ENCODE assay signal across 12 mouse cellular contexts in the genomic region with DNA sequence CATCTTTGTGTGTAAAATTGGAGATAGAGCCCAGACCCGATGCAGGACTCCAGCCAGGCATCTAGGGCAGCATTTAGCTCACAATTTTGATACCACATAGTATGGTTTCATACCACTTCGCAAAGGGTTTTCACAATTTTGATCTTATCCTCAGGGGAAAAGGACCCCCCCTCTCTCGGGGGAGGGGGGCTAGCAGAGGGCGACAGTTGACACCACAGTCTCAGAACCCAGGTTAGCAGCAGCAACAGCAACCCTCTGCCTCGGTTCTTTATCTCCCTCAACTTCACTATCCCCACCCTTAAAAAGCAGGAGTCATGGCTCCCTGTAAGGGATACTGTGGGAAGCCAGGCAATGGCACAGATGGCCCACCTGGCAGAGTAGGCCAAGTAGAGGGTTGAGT. TPM values are rescaled to one million over a fixed set of nuclear protein-coding genes. Genes with fewer than 3 reads are reported as not detected.
A peak's percentile ranks its signal among the peaks of the same experiment; 100 is the strongest.
DNase-seq lines count a peak whose midpoint lies in the region; ATAC-seq and TF ChIP-seq lines count a peak whose summit lies in the region.
"Had no signal": no experiment of that assay in that cellular context is flagged by ENCODE, and none has a peak within 500 bp of the region (broad histone marks: within the 10 kb centered on the region; RNA-seq: fewer than 3 reads in every experiment).

No protein-coding gene starts in this region.

- H3K27ac ChIP-seq in heart, embryonic 12.5 days (ENCODE audit: poor library complexity, severe bottlenecking), result no peak overlapping the region
- H3K27ac ChIP-seq in lung, embryonic 14.5 days (ENCODE audit: low read depth), result peak overlapping the region; percentile 51; the same call in 1 of the 2 replicates
- 0 out of 2 replicates have a peak overlapping the region, but pooled peaks have one; percentile 1 for H3K27ac ChIP-seq in embryonic fibroblast, embryonic 13.5 days (ENCODE audit: insufficient read depth, low read length)
- peak overlapping the region; percentile 36 for H3K27ac ChIP-seq in liver, embryonic 16.5 days (ENCODE audit: low read length)
- H3K27ac ChIP-seq: forebrain, embryonic 12.5 days had no signal

- DNase-seq in heart, postnatal 10 days, result no peak
- DNase-seq in lung, embryonic 14.5 days, result no peak
- DNase-seq in lung, postnatal 36 days, result no peak
- DNase-seq in spleen, postnatal 10 days (ENCODE audit: low spot score in 2 of 2), result no peak
- DNase-seq in ovary, adult 18-20 months (ENCODE audit: low spot score), result no peak
- DNase-seq: cerebellum, adult 11-12 months had no signal

- H3K9me3 ChIP-seq in heart, embryonic 12.5 days (replicated peaks), result no peaks in the 10 kb centered on the region
- no peaks in the 10 kb centered on the region for H3K9me3 ChIP-seq in lung, embryonic 14.5 days (ENCODE audit: low read depth, low read length)
- H3K9me3 ChIP-seq in liver, embryonic 16.5 days (replicated peaks; ENCODE audit: control insufficient read depth, low read length), result no peaks in the 10 kb centered on the region
- H3K9me3 ChIP-seq: forebrain, embryonic 12.5 days had no signal

- no peak for TF ChIP-seq CTCF in lung, embryonic 14.5 days (IDR thresholded peaks at IDR 0.05; ENCODE audit: low read depth)
- TF ChIP-seq CTCF in embryonic fibroblast, embryonic 13.5 days (IDR thresholded peaks at IDR 0.05; ENCODE audit: borderline replicate concordance, insufficient read depth, low read length), result no peak

- peaks cover 48% of the 10 kb centered on the region for H3K4me1 ChIP-seq in heart, embryonic 12.5 days (replicated peaks)
- H3K4me1 ChIP-seq in lung, embryonic 14.5 days (ENCODE audit: insufficient read depth), result 0 out of 2 replicates have a peak, but pooled peaks cover 7% of the 10 kb centered on the region
- H3K4me1 ChIP-seq in embryonic fibroblast, embryonic 13.5 days (ENCODE audit: control insufficient read depth, insufficient read depth, low read length), result peaks cover 14% of the 10 kb centered on the region; the same call in 1 of the 2 replicates
- peaks cover 56% of the 10 kb centered on the region for H3K4me1 ChIP-seq in liver, embryonic 16.5 days (ENCODE audit: control insufficient read depth, low read depth, low read length)

- intact Hi-C loops in heart, postnatal 10 days (cut with DNase I), result no loop called here

- H3K4me2 ChIP-seq in heart, embryonic 12.5 days, result peak overlapping the region; percentile 30
- H3K4me2 ChIP-seq in lung, embryonic 14.5 days, result 0 out of 2 replicates have a peak overlapping the region, but pooled peaks have one; percentile 20
- peak overlapping the region; percentile 13 for H3K4me2 ChIP-seq in liver, embryonic 16.5 days (ENCODE audit: low read depth, low read length)
- H3K4me2 ChIP-seq: forebrain, embryonic 12.5 days had no signal

- H3K36me3 ChIP-seq in heart, embryonic 12.5 days, result peaks cover 95% of the 10 kb centered on the region
- H3K36me3 ChIP-seq in lung, embryonic 14.5 days (ENCODE audit: insufficient read depth), result peaks cover 73% of the 10 kb centered on the region
- H3K36me3 ChIP-seq in liver, embryonic 16.5 days (ENCODE audit: control insufficient read depth, insufficient read depth), result peaks cover 91% of the 10 kb centered on the region

- no peak for TF ChIP-seq POLR2A in embryonic fibroblast, embryonic 13.5 days (IDR thresholded peaks at IDR 0.05; ENCODE audit: low read depth, low read length)

- 0 out of 2 replicates have a peak overlapping the region, but pooled peaks have one; percentile 1 for H3K4me3 ChIP-seq in heart, embryonic 12.5 days
- H3K4me3 ChIP-seq in lung, embryonic 14.5 days (ENCODE audit: low read depth, low read length), result no peak overlapping the region
- no peak overlapping the region for H3K4me3 ChIP-seq in embryonic fibroblast, embryonic 13.5 days (ENCODE audit: insufficient read depth, low read length)
- 0 out of 2 replicates have a peak overlapping the region, but pooled peaks have one; percentile 11 for H3K4me3 ChIP-seq in liver, embryonic 16.5 days (ENCODE audit: low read depth, low read length)
- H3K4me3 ChIP-seq: forebrain, embryonic 12.5 days had no signal

- H3K9ac ChIP-seq in heart, embryonic 12.5 days, result 0 out of 2 replicates have a peak overlapping the region, but pooled peaks have one; percentile 17
- H3K9ac ChIP-seq in lung, embryonic 14.5 days, result no peak overlapping the region; the same call in 1 of the 2 replicates
- H3K9ac ChIP-seq in liver, embryonic 16.5 days (ENCODE audit: low read depth, low read length), result no peak overlapping the region
- H3K9ac ChIP-seq: forebrain, embryonic 12.5 days had no signal

- no peaks in the 10 kb centered on the region for H3K27me3 ChIP-seq in heart, embryonic 12.5 days (replicated peaks)
- no peaks in the 10 kb centered on the region for H3K27me3 ChIP-seq in lung, embryonic 14.5 days (ENCODE audit: insufficient read depth, low read length)
- no peaks in the 10 kb centered on the region for H3K27me3 ChIP-seq in liver, embryonic 16.5 days (ENCODE audit: control insufficient read depth, insufficient read depth, low read depth, low read length)

- ATAC-seq in heart, embryonic 12.5 days (ENCODE audit: insufficient number of reproducible peaks, low FRiP score), result no peak
- ATAC-seq in lung, embryonic 14.5 days (ENCODE audit: insufficient read depth), result no peak
- no peak for ATAC-seq in liver, embryonic 16.5 days (ENCODE audit: low read depth)
- ATAC-seq: inflammation-experienced regulatory T-cells, adult 6 months had no signal

- WGBS in heart, embryonic 12.5 days, result 69% methylated on average over 5 of the region's 5 CpGs
- 68% methylated on average over 5 of the region's 5 CpGs for WGBS in lung, embryonic 14.5 days
- WGBS in liver, embryonic 16.5 days (ENCODE audit: insufficient replicate concordance), result 54% methylated on average over 5 of the region's 5 CpGs

RNA-seq across cellular contexts. Expression of a gene that starts 9.1 kb away (rescaled TPM):
- polyA plus RNA-seq in heart, embryonic 12.5 days (2016; fragmentation: Nextera tagmentation; extraction: Ambion mirVana), result 0.17 TPM in 1 of 2 replicates, not detected in the other
- total RNA-seq in heart, postnatal 10 days (2021), result not detected
- polyA plus RNA-seq in lung, embryonic 14.5 days (2014; fragmentation: Nextera tagmentation; extraction: Ambion mirVana), result 0.32 and 0.47 TPM in 2 replicates
- polyA plus RNA-seq in embryonic fibroblast, embryonic 13.5 days (2011; ENCODE audit: insufficient read length, low read depth, missing spikeins), result not detected in 2 replicates
- 0.14 TPM in 2 replicates for polyA plus RNA-seq in liver, embryonic 16.5 days (2015; fragmentation: Nextera tagmentation; extraction: Ambion mirVana)
- polyA plus RNA-seq: neural tube, embryonic 11.5 days had no signal

RNA-seq across cellular contexts. Expression of a gene that starts 12.9 kb away (rescaled TPM):
- 121 and 123 TPM in 2 replicates for polyA plus RNA-seq in heart, embryonic 12.5 days (2016; fragmentation: Nextera tagmentation; extraction: Ambion mirVana)
- total RNA-seq in heart, postnatal 10 days (2021), result 100 to 1,000 TPM; 154 to 161 TPM
- 15.5 and 17.4 TPM in 2 replicates for polyA plus RNA-seq in lung, embryonic 14.5 days (2014; fragmentation: Nextera tagmentation; extraction: Ambion mirVana)
- 62.8 and 86.1 TPM in 2 replicates for polyA plus RNA-seq in embryonic fibroblast, embryonic 13.5 days (2011; ENCODE audit: insufficient read length, low read depth, missing spikeins)
- polyA plus RNA-seq in liver, embryonic 16.5 days (2015; fragmentation: Nextera tagmentation; extraction: Ambion mirVana), result 104 and 105 TPM in 2 replicates

RNA-seq across cellular contexts. Expression of a gene that starts 16.2 kb away (rescaled TPM):
- 78.9 and 81.3 TPM in 2 replicates for polyA plus RNA-seq in heart, embryonic 12.5 days (2016; fragmentation: Nextera tagmentation; extraction: Ambion mirVana)
- 10 to 100 TPM; 44.0 to 47.7 TPM for total RNA-seq in heart, postnatal 10 days (2021)
- 108 and 116 TPM in 2 replicates for polyA plus RNA-seq in lung, embryonic 14.5 days (2014; fragmentation: Nextera tagmentation; extraction: Ambion mirVana)
- 51.3 and 54.8 TPM in 2 replicates for polyA plus RNA-seq in embryonic fibroblast, embryonic 13.5 days (2011; ENCODE audit: insufficient read length, low read depth, missing spikeins)
- 29.7 and 32.5 TPM in 2 replicates for polyA plus RNA-seq in liver, embryonic 16.5 days (2015; fragmentation: Nextera tagmentation; extraction: Ambion mirVana)

RNA-seq across cellular contexts. Expression of a gene that starts 24.5 kb away (rescaled TPM):
- polyA plus RNA-seq in heart, embryonic 12.5 days (2016; fragmentation: Nextera tagmentation; extraction: Ambion mirVana), result 22.0 and 22.3 TPM in 2 replicates
- total RNA-seq in heart, postnatal 10 days (2021), result 10 to 100 TPM; 34.7 to 37.9 TPM
- polyA plus RNA-seq in lung, embryonic 14.5 days (2014; fragmentation: Nextera tagmentation; extraction: Ambion mirVana), result 28.4 and 35.2 TPM in 2 replicates
- polyA plus RNA-seq in embryonic fibroblast, embryonic 13.5 days (2011; ENCODE audit: insufficient read length, low read depth, missing spikeins), result 43.0 and 48.4 TPM in 2 replicates
- polyA plus RNA-seq in liver, embryonic 16.5 days (2015; fragmentation: Nextera tagmentation; extraction: Ambion mirVana), result 8.2 and 9.7 TPM in 2 replicates

RNA-seq across cellular contexts. Expression of a gene that starts 24.7 kb away (rescaled TPM):
- polyA plus RNA-seq in heart, embryonic 12.5 days (2016; fragmentation: Nextera tagmentation; extraction: Ambion mirVana), result 30.6 and 32.8 TPM in 2 replicates
- 10 to 100 TPM; 41.3 to 47.8 TPM for total RNA-seq in heart, postnatal 10 days (2021)
- polyA plus RNA-seq in lung, embryonic 14.5 days (2014; fragmentation: Nextera tagmentation; extraction: Ambion mirVana), result 36.6 TPM in 2 replicates
- 9.3 and 14.2 TPM in 2 replicates for polyA plus RNA-seq in embryonic fibroblast, embryonic 13.5 days (2011; ENCODE audit: insufficient read length, low read depth, missing spikeins)
- 12.9 and 15.2 TPM in 2 replicates for polyA plus RNA-seq in liver, embryonic 16.5 days (2015; fragmentation: Nextera tagmentation; extraction: Ambion mirVana)

Comparison
In these comparisons a context has a peak if more than half of its experiments do, and no peak if none do; other contexts are left out.
1. H3K4me3 ChIP-seq: peak in heart, embryonic 12.5 days (single experiment) and liver, embryonic 16.5 days (single experiment); none in lung, embryonic 14.5 days (single experiment) and embryonic fibroblast, embryonic 13.5 days (single experiment).
2. Peak in every context shown above with its lines, with median percentiles within 50 percentile points of each other: H3K4me2 ChIP-seq.